Comparison of ENCODE assay signal across 8 mouse cellular contexts in genomic region chr1:55027253-55027801, GRCm38 (mm10). TPM values are rescaled to one million over a fixed set of nuclear protein-coding genes. Genes with fewer than 3 reads are reported as not detected.
DNase-seq lines count a peak whose midpoint lies in the region; ATAC-seq and TF ChIP-seq lines count a peak whose summit lies in the region.

Gene Sf3b1, minus strand, starts transcription at chr1:55027481.

- TF ChIP-seq POLR2A in heart, adult 2 months (IDR thresholded peaks at IDR 0.05; ENCODE audit: insufficient read depth, low read depth, low read length) = peak; percentile 98

- H3K4me1 ChIP-seq in embryonic facial prominence, embryonic 14.5 days (ENCODE audit: control insufficient read depth, insufficient read depth, low read length) = peaks cover 7% of the 10 kb centered on the region; the same call in 1 of the 2 replicates
- H3K4me1 ChIP-seq in heart, adult 2 months (ENCODE audit: control insufficient read depth, insufficient read depth, low read length) = peaks cover 9% of the 10 kb centered on the region
- peaks cover 10% of the 10 kb centered on the region for H3K4me1 ChIP-seq in limb, embryonic 13.5 days
- H3K4me1 ChIP-seq in midbrain, embryonic 16.5 days (ENCODE audit: control insufficient read depth, insufficient read depth, low read length) = peaks cover 14% of the 10 kb centered on the region

- H3K9me3 ChIP-seq in embryonic facial prominence, embryonic 14.5 days (ENCODE audit: control insufficient read depth, low read length) = no peaks in the 10 kb centered on the region
- H3K9me3 ChIP-seq in limb, embryonic 13.5 days = no peaks in the 10 kb centered on the region
- H3K9me3 ChIP-seq in midbrain, embryonic 16.5 days (replicated peaks; ENCODE audit: control insufficient read depth, low read length, poor library complexity, severe bottlenecking) = no peaks in the 10 kb centered on the region

- no peaks in the 10 kb centered on the region for H3K27me3 ChIP-seq in embryonic facial prominence, embryonic 14.5 days (replicated peaks; ENCODE audit: control insufficient read depth, insufficient read depth, low read length)
- no peaks in the 10 kb centered on the region for H3K27me3 ChIP-seq in heart, adult 2 months (ENCODE audit: control insufficient read depth, insufficient read depth, low read length)
- no peaks in the 10 kb centered on the region for H3K27me3 ChIP-seq in limb, embryonic 13.5 days
- H3K27me3 ChIP-seq in midbrain, embryonic 16.5 days (ENCODE audit: control insufficient read depth, insufficient read depth, low read depth, low read length) = no peaks in the 10 kb centered on the region

- peaks cover 7% of the 10 kb centered on the region; the same call in 1 of the 2 replicates for H3K36me3 ChIP-seq in embryonic facial prominence, embryonic 14.5 days (ENCODE audit: control insufficient read depth, insufficient read depth, low read length)
- H3K36me3 ChIP-seq in heart, adult 2 months (ENCODE audit: control insufficient read depth, insufficient read depth, low read length) = peaks cover 18% of the 10 kb centered on the region
- peaks cover 4% of the 10 kb centered on the region; the same call in 1 of the 2 replicates for H3K36me3 ChIP-seq in limb, embryonic 13.5 days
- H3K36me3 ChIP-seq in midbrain, embryonic 16.5 days (ENCODE audit: control insufficient read depth, insufficient read depth, low read length) = no peaks in the 10 kb centered on the region

- peak within 1 kb of the TSS; percentile 94 for H3K27ac ChIP-seq in embryonic facial prominence, embryonic 14.5 days (replicated peaks; ENCODE audit: low read depth, low read length)
- peak within 1 kb of the TSS; percentile 95 for H3K27ac ChIP-seq in heart, adult 2 months
- H3K27ac ChIP-seq in limb, embryonic 13.5 days = peak within 1 kb of the TSS; percentile 92
- H3K27ac ChIP-seq in midbrain, embryonic 16.5 days (ENCODE audit: low read length) = peak within 1 kb of the TSS; percentile 94

- peak; percentile 97 for DNase-seq in 3T3-L1 (ENCODE audit: low read depth, low spot score)
- peak; percentile 82 to 91 for DNase-seq in adrenal gland, postnatal 4 days (ENCODE audit: low spot score in 2 of 2)
- DNase-seq in embryonic facial prominence, embryonic 14.5 days (ENCODE audit: low spot score) = peak; percentile 98
- DNase-seq in heart, adult 2 months = peak; percentile 95 to 98
- peak; percentile 96 to 97 for DNase-seq in kidney, adult 8-10 months
- peak; percentile 89 to 97 for DNase-seq in spleen, postnatal 10 days (ENCODE audit: low spot score in 2 of 2)

- peak within 1 kb of the TSS; percentile 93 for H3K9ac ChIP-seq in embryonic facial prominence, embryonic 14.5 days (ENCODE audit: low read depth, low read length)
- peak within 1 kb of the TSS; percentile 97 for H3K9ac ChIP-seq in heart, adult 2 months (ENCODE audit: low read depth, low read length)
- peak within 1 kb of the TSS; percentile 99 for H3K9ac ChIP-seq in limb, embryonic 13.5 days
- peak within 1 kb of the TSS; percentile 88 for H3K9ac ChIP-seq in midbrain, embryonic 16.5 days (ENCODE audit: low read depth, low read length)

- peak within 1 kb of the TSS; percentile 92 for H3K4me2 ChIP-seq in embryonic facial prominence, embryonic 14.5 days (ENCODE audit: low read depth, low read length)
- H3K4me2 ChIP-seq in limb, embryonic 13.5 days (replicated peaks) = peak within 1 kb of the TSS; percentile 78
- peak within 1 kb of the TSS; percentile 68 for H3K4me2 ChIP-seq in midbrain, embryonic 16.5 days (ENCODE audit: low read length)

- ATAC-seq in embryonic facial prominence, embryonic 14.5 days (ENCODE audit: low read depth) = peak; percentile 99
- ATAC-seq in limb, embryonic 13.5 days (ENCODE audit: low FRiP score, low read depth) = peak; percentile 98
- peak; percentile 99 for ATAC-seq in midbrain, embryonic 16.5 days

- peak; percentile 18; the same call in 1 of the 2 replicates for TF ChIP-seq CTCF in heart, adult 2 months (IDR thresholded peaks at IDR 0.05)

- H3K79me2 ChIP-seq in heart, adult 2 months (replicated peaks; ENCODE audit: control insufficient read depth, insufficient read depth, low read length) = peaks cover 6% of the 10 kb centered on the region; the same call in 1 of the 2 replicates

- intact Hi-C loops in heart, adult 2 months (cut with DNase I) = loop anchor here (1.0 to 5.0 kb wide), 4 partner anchors 26 to 200 kb away; partner anchors contain the start of genes Mob4 and Rftn2

- peak within 1 kb of the TSS; percentile 66 for H3K4me3 ChIP-seq in embryonic facial prominence, embryonic 14.5 days (ENCODE audit: low read depth, low read length)
- peak within 1 kb of the TSS; percentile 92 for H3K4me3 ChIP-seq in heart, adult 2 months
- H3K4me3 ChIP-seq in limb, embryonic 13.5 days = peak within 1 kb of the TSS; percentile 95
- H3K4me3 ChIP-seq in midbrain, embryonic 16.5 days (ENCODE audit: low read depth, low read length) = peak within 1 kb of the TSS; percentile 78

- 2% methylated on average over 38 of the region's 46 CpGs for WGBS in embryonic facial prominence, embryonic 14.5 days
- 1% methylated on average over 46 of the region's 46 CpGs for WGBS in heart, adult 2 months
- WGBS in limb, embryonic 13.5 days = 1% methylated on average over 46 of the region's 46 CpGs
- WGBS in midbrain, embryonic 16.5 days = 1% methylated on average over 45 of the region's 46 CpGs

- TF ChIP-seq EP300 in heart, adult 2 months (IDR thresholded peaks at IDR 0.05; ENCODE audit: insufficient read depth, low read depth, low read length) = peak; percentile 89

RNA-seq across cellular contexts. Expression of gene Sf3b1, which starts in this region (rescaled TPM):
- total RNA-seq in adrenal gland, postnatal 4 days (2021) = 100 to 1,000 TPM; 199 to 213 TPM
- 275 and 304 TPM in 2 replicates for polyA plus RNA-seq in embryonic facial prominence, embryonic 14.5 days (2014; fragmentation: Nextera tagmentation; extraction: Ambion mirVana)
- total RNA-seq in heart, adult 2 months (2021) = 10 to 100 TPM; 64.4 to 74.9 TPM
- 27.9 and 62.8 TPM in 2 replicates for polyA plus RNA-seq in heart, adult 2 months (2012; rRNA removed)
- 385 and 392 TPM in 2 replicates for polyA plus RNA-seq in limb, embryonic 13.5 days (2015; fragmentation: Nextera tagmentation; extraction: Ambion mirVana)
- 297 and 327 TPM in 2 replicates for polyA plus RNA-seq in midbrain, embryonic 16.5 days (2015; fragmentation: Nextera tagmentation; extraction: Ambion mirVana)

Comparison
In these comparisons a context has a peak if more than half of its experiments do, and no peak if none do; other contexts are left out.
1. Peak in every context shown above with its lines: DNase-seq, ATAC-seq, H3K4me3 ChIP-seq and H3K27ac ChIP-seq.